19 mouse cellular contexts compared by ENCODE assay signal in the genomic region with DNA sequence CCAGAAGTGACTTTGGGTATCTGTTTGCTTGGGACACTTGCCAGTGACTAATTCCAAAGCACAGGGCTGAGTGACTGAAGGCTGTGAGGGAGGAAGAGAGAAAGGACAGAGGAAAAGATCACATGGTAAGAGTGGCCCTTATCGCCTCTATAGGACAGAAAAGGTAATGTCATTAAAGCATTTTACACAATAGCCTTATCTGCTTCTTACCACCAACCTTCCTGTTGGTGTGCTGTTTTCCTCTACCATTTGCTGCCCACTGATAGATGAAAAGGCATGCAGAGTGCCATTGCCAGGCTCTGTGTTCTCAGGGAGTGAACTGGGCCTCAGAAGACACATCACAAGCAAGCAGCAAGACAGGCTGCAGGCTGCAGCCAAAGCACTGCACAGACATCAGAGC.
"Had no signal": no experiment of that assay in that cellular context is flagged by ENCODE, and none has a peak within 500 bp of the region (broad histone marks: within the 10 kb centered on the region; RNA-seq: fewer than 3 reads in every experiment).

No protein-coding gene starts in this region.

- H3K27me3 ChIP-seq: limb, embryonic 13.5 days; liver, embryonic 12.5 days; liver, embryonic 15.5 days; lung, embryonic 15.5 days; midbrain, embryonic 12.5 days; neural tube, embryonic 13.5 days had no signal

- H3K4me1 ChIP-seq: limb, embryonic 10.5 days; limb, embryonic 13.5 days; liver, embryonic 12.5 days; liver, embryonic 15.5 days; lung, embryonic 15.5 days; midbrain, embryonic 12.5 days had no signal

- H3K27ac ChIP-seq: limb, embryonic 10.5 days; limb, embryonic 13.5 days; liver, embryonic 12.5 days; liver, embryonic 15.5 days; lung, embryonic 15.5 days; midbrain, embryonic 12.5 days; neural tube, embryonic 13.5 days had no signal

- H3K36me3 ChIP-seq: limb, embryonic 10.5 days; limb, embryonic 13.5 days; liver, embryonic 12.5 days; liver, embryonic 15.5 days; lung, embryonic 15.5 days; midbrain, embryonic 12.5 days; neural tube, embryonic 13.5 days had no signal

- H3K4me3 ChIP-seq: limb, embryonic 10.5 days; limb, embryonic 13.5 days; liver, embryonic 12.5 days; liver, embryonic 15.5 days; lung, embryonic 15.5 days; midbrain, embryonic 12.5 days; myocyte; neural tube, embryonic 13.5 days had no signal

- H3K9ac ChIP-seq: limb, embryonic 13.5 days; liver, embryonic 12.5 days; liver, embryonic 15.5 days; lung, embryonic 15.5 days; midbrain, embryonic 12.5 days; neural tube, embryonic 13.5 days had no signal

- H3K9me3 ChIP-seq: limb, embryonic 10.5 days; limb, embryonic 13.5 days; liver, embryonic 12.5 days; liver, embryonic 15.5 days; lung, embryonic 15.5 days; midbrain, embryonic 12.5 days; neural tube, embryonic 13.5 days had no signal

- ATAC-seq: liver, embryonic 12.5 days; midbrain, embryonic 16.5 days had no signal

- DNase-seq: kidney, adult 9 months; kidney, postnatal 14 days; kidney, postnatal 4 days; layer of hippocampus, postnatal 36 days; liver; lung, adult 18-20 months; lung, postnatal 10 days; lung, postnatal 36 days; thymus, adult 18-20 months; thymus, postnatal 36 days had no signal

- H3K4me2 ChIP-seq: limb, embryonic 13.5 days; liver, embryonic 12.5 days; liver, embryonic 15.5 days; lung, embryonic 15.5 days; midbrain, embryonic 12.5 days; neural tube, embryonic 13.5 days had no signal
